Mouse (Mus musculus) gastrocnemius, postnatal 10 days (tissue): ENCODE measurements around the gene Clstn3. TPM values are rescaled to one million over a fixed set of nuclear protein-coding genes. Genes with fewer than 3 reads are reported as not detected.
"Not testable (repeated sequence)": the region's sequence is repeated elsewhere in the genome, so short reads cannot be mapped to it uniquely, and the experiment has no call there.

Experiments
- DNase-seq: peaks from one replicate; pipeline ENCODE4 v3.0.0; 2021; ENCODE audit warnings: mixed read lengths
- total RNA-seq, 2 experiments: library from RNA; stranded (reverse); gene quantifications; 2 replicates each; pipeline ENCODE4 v1.2.3; 2021

Gene Clstn3
- total RNA-seq, 2 experiments from 2014 or later = 1.5 to 1.8 TPM

DNA sequence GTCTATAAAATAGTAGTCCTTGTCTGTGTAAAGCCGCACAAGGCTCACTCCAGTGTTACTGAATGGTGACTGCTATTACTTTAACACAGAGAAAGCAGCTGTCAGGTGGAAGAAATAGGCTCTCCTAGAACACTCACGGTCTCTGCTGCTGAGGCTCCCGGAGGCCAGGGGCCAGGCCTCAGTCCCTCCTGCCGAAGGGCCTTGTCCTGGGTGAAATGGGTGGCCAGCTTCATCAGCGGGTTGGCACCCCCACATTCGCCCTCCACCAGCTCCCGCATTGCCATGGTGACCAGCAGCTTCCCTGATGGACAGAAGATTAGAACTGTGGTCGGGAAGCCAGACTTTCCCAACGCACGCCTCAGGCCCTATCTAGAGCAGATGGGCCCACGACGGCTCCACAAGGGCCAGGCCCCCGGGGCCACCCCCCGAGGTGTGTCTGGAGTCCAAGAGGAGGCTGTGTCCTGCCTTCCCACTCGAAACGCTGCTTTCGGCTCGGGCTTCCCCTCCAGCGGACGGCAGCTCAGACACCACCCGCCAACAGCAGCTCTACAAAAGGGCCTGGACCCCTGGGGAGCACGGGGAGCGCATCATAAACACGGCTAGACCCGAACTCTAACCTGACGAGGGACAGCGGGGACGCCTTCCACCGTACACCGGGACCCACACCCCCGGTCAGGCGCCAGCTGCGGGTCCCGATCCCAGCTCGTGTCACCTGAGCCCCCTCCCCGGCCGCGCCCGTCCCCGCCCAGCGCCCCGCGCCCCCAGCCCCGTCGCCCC, 50.3 kb downstream of the Clstn3 start:
- peak; percentile 45 for DNase-seq

DNA sequence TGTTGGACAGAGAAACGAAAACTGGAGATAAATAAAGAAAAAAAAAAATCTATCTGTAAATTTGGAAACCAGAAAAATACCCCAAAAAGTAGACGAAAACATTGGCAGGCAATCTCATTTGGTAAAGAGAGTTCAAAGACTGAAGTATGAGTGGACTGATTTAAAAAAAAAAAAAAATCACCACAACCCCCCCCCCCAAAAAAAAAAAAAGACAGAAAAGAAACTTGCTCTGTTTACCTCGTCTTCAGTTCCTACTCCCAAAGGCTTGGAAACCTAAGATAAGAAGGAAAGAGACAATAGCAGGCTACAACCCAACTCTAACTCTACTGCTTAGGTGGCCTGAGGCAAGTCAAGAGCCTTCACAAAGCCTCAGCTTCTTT, 50.8 kb downstream of the Clstn3 start:
- no peak for DNase-seq

DNA sequence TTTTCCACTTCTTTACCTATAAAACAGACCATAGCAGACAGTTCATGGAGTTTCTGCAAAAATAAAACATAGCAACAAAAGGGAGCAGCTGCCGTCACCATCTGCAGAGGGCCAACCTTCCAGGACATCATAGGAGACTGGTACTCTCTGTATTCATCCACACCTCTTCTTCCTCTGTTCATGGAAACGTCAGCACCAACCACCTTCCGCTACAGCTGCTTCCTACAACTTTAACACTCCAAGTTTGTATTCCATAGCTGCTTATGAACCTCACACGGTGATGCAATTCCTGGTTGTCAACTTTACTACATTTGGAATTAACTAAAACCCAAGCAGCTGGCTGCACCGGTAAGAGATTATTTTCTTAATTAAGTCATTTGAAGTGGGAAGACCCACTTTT, 56.2 kb downstream of the Clstn3 start:
- no peak for DNase-seq

DNA sequence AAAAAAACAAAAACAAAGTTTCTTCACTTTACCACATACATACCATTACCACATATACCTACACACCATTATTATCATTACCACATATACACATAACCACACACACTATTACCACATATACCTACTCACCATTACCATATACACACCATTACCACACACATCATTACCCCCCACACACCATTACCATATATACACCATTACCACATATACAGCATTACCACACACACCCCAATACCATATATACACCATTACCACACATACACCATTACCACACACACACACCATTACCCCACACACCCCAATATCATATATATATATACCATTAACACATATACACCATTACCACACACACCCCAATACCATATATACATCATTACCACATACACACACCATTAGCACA, 57.4 kb downstream of the Clstn3 start:
- no peak for DNase-seq

DNA sequence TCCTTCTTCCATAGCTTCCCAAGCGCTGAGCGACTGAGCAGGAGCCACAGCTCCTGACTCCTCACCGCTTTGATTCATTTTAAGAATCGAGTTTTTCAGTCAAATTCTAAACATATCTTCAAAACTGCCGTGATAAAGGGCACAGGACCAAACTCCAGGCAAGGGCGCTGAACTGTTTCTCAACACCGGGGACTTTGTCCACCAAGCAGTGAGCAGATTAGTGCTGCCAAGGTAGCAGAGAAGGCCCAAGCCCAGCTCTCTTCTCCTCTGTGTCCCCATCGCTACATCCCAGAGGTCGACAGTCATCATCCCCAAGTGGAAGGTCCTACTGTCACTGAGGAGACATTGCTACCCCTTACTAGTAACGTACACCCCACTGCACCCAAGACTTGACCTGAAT, 58.3 kb downstream of the Clstn3 start:
- DNase-seq = no peak

DNA sequence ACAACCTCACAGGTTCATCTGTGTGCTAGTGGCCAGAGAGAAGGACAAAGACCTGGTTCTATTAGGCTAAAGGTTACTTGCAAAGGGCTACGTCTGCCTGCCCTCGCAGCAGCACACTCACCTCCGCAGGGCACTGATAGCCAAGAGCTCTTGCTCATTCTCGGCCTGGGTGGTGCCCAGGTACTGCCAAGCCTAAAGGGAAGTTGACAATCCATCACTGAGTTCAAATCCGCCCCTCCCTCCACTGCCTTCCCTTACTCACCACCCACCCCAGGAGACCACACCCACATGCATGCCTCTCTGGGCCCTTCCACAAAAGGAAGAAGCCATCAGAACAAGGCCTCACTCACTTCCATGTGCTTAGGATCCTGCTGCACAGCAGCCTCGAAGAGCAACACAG, 64.9 kb downstream of the Clstn3 start:
- DNase-seq = no peak

DNA sequence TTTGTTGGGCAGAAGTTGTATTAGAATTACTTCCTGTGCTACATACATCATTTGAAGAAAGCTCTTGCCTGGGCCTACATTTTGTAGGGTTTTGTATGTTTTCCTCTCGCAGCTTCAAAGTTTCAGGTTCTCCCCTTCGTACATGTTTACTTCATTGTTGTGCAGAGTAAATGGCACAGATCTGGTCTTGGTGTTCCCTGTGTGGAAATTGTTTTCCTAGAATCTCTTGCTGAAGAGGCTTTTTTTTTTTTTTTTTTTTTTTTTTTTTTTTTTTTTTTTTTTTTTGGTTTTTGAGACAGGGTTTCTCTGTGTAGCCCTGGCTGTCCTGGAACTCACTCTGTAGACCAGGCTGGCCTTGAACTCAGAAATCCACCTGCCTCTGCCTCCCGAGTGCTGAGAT, 69.6 kb downstream of the Clstn3 start:
- DNase-seq = not testable (repeated sequence)

Other genes starting within 250 kb of the Clstn3 start
- not detected for gene Vmn2r27, start 232.9 kb downstream of the Clstn3 start, total RNA-seq
- 10 to 100 TPM in 1 of 2 experiments, 1 to 10 TPM in 1; 9.3 to 15.8 TPM for gene Cd163, start 160.1 kb downstream of the Clstn3 start, total RNA-seq
- gene Pex5, start 49.7 kb downstream of the Clstn3 start, total RNA-seq = 10 to 100 TPM; 25.8 to 28.3 TPM
- gene C1rl, start 28.3 kb upstream of the Clstn3 start, total RNA-seq = 1 to 10 TPM in 1 of 2 experiments, under 1 TPM in 1; 0.82 to 1.2 TPM
- gene C1ra, start 47.6 kb upstream of the Clstn3 start, total RNA-seq = 10 to 100 TPM; 19.4 to 19.7 TPM
- 10 to 100 TPM; 43.3 to 51.5 TPM for gene C1s1, start 77.6 kb upstream of the Clstn3 start, total RNA-seq
- gene C1rb, start 105.5 kb upstream of the Clstn3 start, total RNA-seq = 1 to 10 TPM; 1.9 to 2.0 TPM
- gene C1s2, start 171.3 kb upstream of the Clstn3 start, total RNA-seq = 1 to 10 TPM in 1 of 2 experiments, under 1 TPM in 1; 0.68 to 1.1 TPM
- gene Lpcat3, start 198.2 kb upstream of the Clstn3 start, total RNA-seq = 10 to 100 TPM; 28.2 to 41.3 TPM
- 10 to 100 TPM; 61.0 to 62.5 TPM for gene Emg1, start 247.4 kb upstream of the Clstn3 start, total RNA-seq
- 100 to 1,000 TPM; 205 to 206 TPM for gene Phb2, start 247.5 kb upstream of the Clstn3 start, total RNA-seq